Mouse (Mus musculus) layer of hippocampus, adult 2 months (tissue): ENCODE data around the gene Cdh23. TPM values are rescaled to one million over a fixed set of nuclear protein-coding genes. Genes with fewer than 3 reads are reported as not detected.
A peak's percentile ranks its signal among the peaks of the same experiment; 100 is the strongest.

Source experiments
- DNase-seq, 2 experiments: peaks; one replicate each; pipeline ENCODE4 v3.0.0; 2022; ENCODE audit warnings: low spot score in 2 of 2
- H3K27ac ChIP-seq: fragments of 200-600 bp; 2 replicates; pipeline ENCODE4 v1.8.1; 2022
- H3K4me3 ChIP-seq: fragments of 200-600 bp; 2 replicates; pipeline ENCODE4 v1.8.1; 2022; ENCODE audit warnings: mild to moderate bottlenecking
- CTCF ChIP-seq: fragments of 200-600 bp; conservative IDR thresholded peaks from 2 replicates; pipeline ENCODE4 v1.8.1; 2022; ENCODE audit warnings: antibody characterized with exemption, mild to moderate bottlenecking, moderate library complexity
- total RNA-seq, 2 experiments: library from RNA; stranded (reverse); gene quantifications; 2 replicates each; pipeline ENCODE4 v1.2.3; 2021

Gene Cdh23
- total RNA-seq, 2 experiments from 2014 or later, result 2.7 to 2.9 TPM

DNA sequence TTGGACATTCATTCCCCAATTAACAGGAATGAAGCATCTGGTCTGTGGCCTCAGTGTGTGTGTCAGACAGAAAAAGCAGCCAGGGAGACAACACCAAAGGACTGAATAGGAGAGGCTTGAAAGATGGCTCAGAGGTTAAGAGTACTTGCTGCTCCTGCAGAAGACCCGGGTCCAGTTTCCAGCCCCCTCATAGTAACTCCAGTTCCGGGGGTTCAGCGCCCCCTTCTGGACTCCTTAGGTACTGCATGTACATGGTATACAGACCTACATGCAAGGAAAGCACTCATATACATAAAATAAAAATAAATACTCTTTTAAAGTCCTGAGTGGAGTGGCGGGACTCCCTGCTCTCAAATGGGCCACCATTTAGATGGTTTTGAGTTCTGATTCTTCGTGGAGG lies 83.4 kb downstream of the Cdh23 start:
- H3K27ac ChIP-seq, result no peak overlapping the region
- H3K4me3 ChIP-seq, result no peak overlapping the region
- TF ChIP-seq CTCF, result peak; percentile 73
- DNase-seq, result no peak

- no peak for TF ChIP-seq CTCF
- no peak overlapping the region for H3K4me3 ChIP-seq
- no peak for DNase-seq
- H3K27ac ChIP-seq, result no peak overlapping the region
These were observed 89.1 kb downstream of the Cdh23 start for GRCm38 (mm10) chr10:60607166-60607565.

DNA sequence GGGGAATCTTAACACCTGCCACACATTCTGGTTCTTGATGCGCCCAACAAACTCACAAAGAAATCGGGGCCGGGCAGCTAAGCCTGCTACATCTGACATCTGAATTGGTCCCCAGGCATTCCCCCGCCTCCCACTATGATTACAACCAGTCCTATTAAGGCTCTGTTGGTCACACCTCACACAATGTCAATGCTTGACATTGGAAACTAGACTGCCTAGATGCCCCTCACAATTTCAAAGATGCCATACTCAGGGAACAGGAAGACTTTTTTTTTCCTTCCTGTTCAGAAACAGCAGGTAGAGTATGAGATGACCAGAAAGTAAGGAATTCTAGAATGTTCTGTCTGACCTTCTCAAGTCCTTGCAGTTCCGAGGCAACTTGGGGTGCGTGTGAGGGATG lies 89.6 kb downstream of the Cdh23 start:
- DNase-seq, result no peak
- H3K4me3 ChIP-seq, result no peak overlapping the region
- no peak for TF ChIP-seq CTCF
- H3K27ac ChIP-seq, result no peak overlapping the region

DNA sequence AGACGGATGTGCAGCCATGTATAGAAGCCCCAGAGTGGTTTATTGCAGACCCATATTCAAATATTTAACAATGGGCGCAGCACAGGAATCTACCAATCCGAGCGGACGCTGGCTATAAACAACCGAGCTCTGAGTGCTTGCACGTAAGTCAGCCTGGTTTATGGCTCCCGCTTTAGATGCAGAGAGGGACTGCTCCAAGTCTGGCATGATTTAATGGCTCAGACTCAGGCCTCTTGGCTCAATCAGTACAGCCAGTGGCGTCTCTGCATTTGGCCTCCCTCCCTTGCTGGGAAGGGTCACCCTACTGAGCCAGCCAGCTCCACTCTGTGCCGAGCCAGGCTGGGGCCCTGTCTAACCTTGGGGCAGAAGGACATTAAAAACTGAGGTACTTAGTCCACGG lies 94.1 kb downstream of the Cdh23 start:
- DNase-seq, result no peak
- H3K4me3 ChIP-seq, result no peak overlapping the region
- TF ChIP-seq CTCF, result no peak
- H3K27ac ChIP-seq, result no peak overlapping the region

- TF ChIP-seq CTCF, result no peak
- Histone ChIP-seq H3K4me3 (no peak overlapping the region), H3K27ac (no peak overlapping the region)
- no peak for DNase-seq
These were observed 101.1 kb downstream of the Cdh23 start for GRCm38 (mm10) chr10:60595166-60595565.

GRCm38 (mm10) chr10:60592881-60593575 lies 103.3 kb downstream of the Cdh23 start:
- TF ChIP-seq CTCF, result no peak
- H3K4me3 ChIP-seq, result no peak overlapping the region
- DNase-seq, result peak in 1 of 2 experiments; percentile 3
- H3K27ac ChIP-seq, result no peak overlapping the region

- Histone ChIP-seq H3K4me3 (no peak overlapping the region), H3K27ac (no peak overlapping the region)
- DNase-seq, result no peak
- no peak for TF ChIP-seq CTCF
These were observed 105.0 kb downstream of the Cdh23 start for GRCm38 (mm10) chr10:60591281-60591680.

- TF ChIP-seq CTCF, result no peak
- Histone ChIP-seq H3K27ac (no peak overlapping the region), H3K4me3 (no peak overlapping the region)
- no peak for DNase-seq
These were observed 106.0 kb downstream of the Cdh23 start for GRCm38 (mm10) chr10:60590241-60590640.

- TF ChIP-seq CTCF, result no peak
- no peak overlapping the region for H3K4me3 ChIP-seq
- no peak for DNase-seq
- no peak overlapping the region for H3K27ac ChIP-seq
These were observed 110.6 kb downstream of the Cdh23 start for GRCm38 (mm10) chr10:60585691-60586090.

DNA sequence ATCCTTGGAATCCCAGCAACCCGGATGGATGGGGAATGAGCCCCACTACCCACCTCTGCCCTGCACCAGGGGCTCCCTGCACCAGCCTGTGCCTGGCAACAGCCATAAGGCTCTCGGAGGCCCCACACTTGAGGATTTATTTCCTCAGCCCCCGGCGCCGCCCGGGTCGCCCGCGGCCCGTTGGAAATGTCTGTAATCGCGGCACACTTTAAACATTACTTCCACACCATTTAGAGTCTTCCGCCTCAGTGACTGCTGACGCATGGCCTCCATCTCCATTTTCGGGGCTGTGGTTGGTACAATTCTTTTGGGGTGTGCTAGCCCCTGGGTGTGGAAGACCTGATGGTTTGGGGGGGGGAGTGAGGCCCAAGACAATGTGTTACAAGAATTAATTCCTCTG lies 113.3 kb downstream of the Cdh23 start:
- no peak for TF ChIP-seq CTCF
- Histone ChIP-seq H3K27ac (no peak overlapping the region), H3K4me3 (no peak overlapping the region)
- DNase-seq, result no peak

- Histone ChIP-seq H3K4me3 (no peak overlapping the region), H3K27ac (no peak overlapping the region)
- TF ChIP-seq CTCF, result no peak
- DNase-seq, result no peak
These were observed 115.6 kb downstream of the Cdh23 start for GRCm38 (mm10) chr10:60580666-60581065.

- DNase-seq, result no peak
- H3K4me3 ChIP-seq, result no peak overlapping the region
- H3K27ac ChIP-seq, result no peak overlapping the region
- no peak for TF ChIP-seq CTCF
These were observed 117.4 kb downstream of the Cdh23 start for GRCm38 (mm10) chr10:60578738-60579538.

GRCm38 (mm10) chr10:60577920-60578737 lies 118.2 kb downstream of the Cdh23 start:
- no peak for TF ChIP-seq CTCF
- Histone ChIP-seq H3K4me3 (no peak overlapping the region), H3K27ac (no peak overlapping the region)
- no peak for DNase-seq
